ENCODE assay signal across 24 mouse cellular contexts in the genomic region with DNA sequence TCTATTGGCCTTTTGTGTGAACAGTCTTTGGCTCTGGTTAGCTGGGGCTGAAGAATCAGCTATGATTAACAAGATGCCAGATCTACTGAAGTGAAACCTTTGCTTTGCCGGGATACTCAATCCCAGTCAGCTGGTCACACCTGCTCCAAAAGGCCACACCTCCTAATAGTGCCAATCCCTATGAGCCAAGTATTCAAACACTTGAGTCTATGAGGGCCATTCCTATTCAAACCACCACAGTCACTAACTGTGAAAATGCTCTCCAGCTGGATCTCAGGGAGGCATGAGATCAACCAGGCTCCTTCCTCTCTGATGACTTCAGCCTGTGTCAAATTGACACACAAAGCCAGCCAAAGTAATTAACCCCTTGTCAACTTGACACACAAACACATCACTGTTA. TPM values are rescaled to one million over a fixed set of nuclear protein-coding genes. Genes with fewer than 3 reads are reported as not detected.
"Had no signal": no experiment of that assay in that cellular context is flagged by ENCODE, and none has a peak within 500 bp of the region (broad histone marks: within the 10 kb centered on the region; RNA-seq: fewer than 3 reads in every experiment).

No protein-coding gene starts in this region.

- DNase-seq: kidney, adult 18-20 months; kidney, adult 9 months; kidney, postnatal 25 days; layer of hippocampus, adult 9-11 months; liver, embryonic 13.5 days; right cerebral cortex, adult 18-20 months; right cerebral cortex, postnatal 14 days; right cerebral cortex, postnatal 4 days; thymus, adult 2 months; thymus, postnatal 14 days; thymus, postnatal 4 days had no signal

- H3K27me3 ChIP-seq: limb, embryonic 13.5 days; liver, embryonic 13.5 days; midbrain, embryonic 12.5 days; midbrain, embryonic 15.5 days; neural tube, embryonic 12.5 days; neural tube, embryonic 15.5 days had no signal

- ATAC-seq: intestine, embryonic 16.5 days; midbrain, embryonic 15.5 days had no signal

- H3K9me3 ChIP-seq: limb, embryonic 10.5 days; liver, embryonic 13.5 days; midbrain, embryonic 12.5 days; midbrain, embryonic 15.5 days; neural tube, embryonic 12.5 days had no signal

- H3K9ac ChIP-seq: limb, embryonic 13.5 days; liver, embryonic 13.5 days; midbrain, embryonic 12.5 days; midbrain, embryonic 15.5 days; neural tube, embryonic 12.5 days; neural tube, embryonic 15.5 days had no signal

- H3K4me1 ChIP-seq: limb, embryonic 10.5 days; limb, embryonic 13.5 days; liver, embryonic 13.5 days; midbrain, embryonic 12.5 days; midbrain, embryonic 15.5 days; neural tube, embryonic 12.5 days; neural tube, embryonic 15.5 days had no signal

- H3K27ac ChIP-seq: kidney, postnatal 0 days; layer of hippocampus, adult 2 months; limb, embryonic 10.5 days; limb, embryonic 13.5 days; liver, embryonic 13.5 days; macrophage; midbrain, embryonic 12.5 days; midbrain, embryonic 15.5 days; neural tube, embryonic 12.5 days; neural tube, embryonic 15.5 days; stomach, postnatal 0 days had no signal

- H3K4me2 ChIP-seq: limb, embryonic 13.5 days; liver, embryonic 13.5 days; midbrain, embryonic 12.5 days; midbrain, embryonic 15.5 days; neural tube, embryonic 12.5 days; neural tube, embryonic 15.5 days had no signal

- H3K4me3 ChIP-seq: layer of hippocampus, adult 2 months; limb, embryonic 10.5 days; limb, embryonic 13.5 days; liver, embryonic 13.5 days; midbrain, embryonic 12.5 days; midbrain, embryonic 15.5 days; neural tube, embryonic 12.5 days; neural tube, embryonic 15.5 days had no signal

- H3K36me3 ChIP-seq: limb, embryonic 10.5 days; limb, embryonic 13.5 days; liver, embryonic 13.5 days; midbrain, embryonic 12.5 days; midbrain, embryonic 15.5 days; neural tube, embryonic 12.5 days; neural tube, embryonic 15.5 days had no signal

RNA-seq across cellular contexts. Expression of a gene that starts 54.8 kb away (rescaled TPM):
- total RNA-seq: liver, adult 2 months had no signal
- polyA plus RNA-seq: liver, embryonic 13.5 days; liver, embryonic 16.5 days had no signal
